Mouse (Mus musculus) NIH3T3 (cell line): ENCODE results near the gene Pax5.
A peak's percentile ranks its signal among the peaks of the same experiment; 100 is the strongest.
"Not testable (repeated sequence)": the region's sequence is repeated elsewhere in the genome, so short reads cannot be mapped to it uniquely, and the experiment has no call there.

Experiments used
- DNase-seq: peaks from one replicate; pipeline ENCODE4 v3.0.0-alpha.2; 2012; ENCODE audit warnings: low read depth

Pax5 gene

GRCm38 (mm10) chr4:44709740-44710700 is at the start of gene Pax5:
Gene Pax5 (minus strand): TSS chr4:44710487.
- no peak for DNase-seq

DNA sequence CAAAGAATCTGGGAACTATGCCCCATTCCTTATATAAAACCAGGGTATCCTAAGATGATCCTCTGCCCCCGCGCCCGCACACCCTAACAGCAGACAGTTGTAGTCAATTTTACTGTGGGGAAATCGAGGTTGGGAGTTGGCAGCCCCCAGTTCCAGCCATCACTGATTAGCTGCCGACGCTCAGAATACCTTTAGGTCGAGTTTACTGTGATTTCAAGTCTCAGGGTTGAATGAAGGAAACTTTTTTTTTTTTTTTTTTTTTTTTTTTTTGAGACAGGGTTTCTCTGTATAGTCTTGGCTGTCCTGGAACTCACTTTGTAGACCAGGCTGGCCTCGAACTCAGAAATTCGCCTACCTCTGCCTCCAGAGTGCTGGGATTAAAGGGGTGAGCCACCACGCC is 46.8 kb upstream of the Pax5 start:
- not testable (repeated sequence) for DNase-seq

GRCm38 (mm10) chr4:44756134-44756951 is 46.1 kb upstream of the Pax5 start:
- peak; percentile 94 for DNase-seq

- DNase-seq = no peak
Measured at GRCm38 (mm10) chr4:44755553-44756133, 45.4 kb upstream of the Pax5 start, which contains the start of gene Zcchc7. Gene Zcchc7 (plus strand): TSS chr4:44755877.

DNA sequence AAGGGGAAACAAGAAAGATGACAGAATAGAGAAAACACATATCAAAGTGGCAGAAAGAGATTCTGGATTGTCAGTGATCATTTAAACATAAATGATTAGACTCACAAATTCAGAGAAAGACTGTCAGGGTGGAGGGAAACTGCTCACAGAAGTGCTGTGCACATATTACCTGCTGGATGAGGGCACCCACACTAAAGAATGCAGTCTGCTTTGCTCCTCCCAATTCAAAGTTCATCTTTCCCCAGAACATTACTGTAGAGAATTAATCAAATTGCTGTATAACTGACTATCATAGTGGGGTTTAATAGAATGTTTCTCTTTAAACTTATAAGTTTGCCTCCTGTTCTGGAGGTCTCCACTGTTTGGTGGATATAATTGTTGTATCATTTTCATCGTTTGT is 30.2 kb upstream of the Pax5 start:
- no peak for DNase-seq

GRCm38 (mm10) chr4:44721237-44721636 is 10.9 kb upstream of the Pax5 start:
- DNase-seq = no peak

- no peak for DNase-seq
Measured at GRCm38 (mm10) chr4:44720046-44720445, 9.8 kb upstream of the Pax5 start.

- DNase-seq = no peak
Measured at GRCm38 (mm10) chr4:44717676-44718075, 7.4 kb upstream of the Pax5 start.

- DNase-seq = no peak
Measured at GRCm38 (mm10) chr4:44716391-44716790, 6.1 kb upstream of the Pax5 start.

GRCm38 (mm10) chr4:44715621-44716160 is 5.4 kb upstream of the Pax5 start:
- no peak for DNase-seq

GRCm38 (mm10) chr4:44714111-44714621 is 3.9 kb upstream of the Pax5 start:
- no peak for DNase-seq

DNA sequence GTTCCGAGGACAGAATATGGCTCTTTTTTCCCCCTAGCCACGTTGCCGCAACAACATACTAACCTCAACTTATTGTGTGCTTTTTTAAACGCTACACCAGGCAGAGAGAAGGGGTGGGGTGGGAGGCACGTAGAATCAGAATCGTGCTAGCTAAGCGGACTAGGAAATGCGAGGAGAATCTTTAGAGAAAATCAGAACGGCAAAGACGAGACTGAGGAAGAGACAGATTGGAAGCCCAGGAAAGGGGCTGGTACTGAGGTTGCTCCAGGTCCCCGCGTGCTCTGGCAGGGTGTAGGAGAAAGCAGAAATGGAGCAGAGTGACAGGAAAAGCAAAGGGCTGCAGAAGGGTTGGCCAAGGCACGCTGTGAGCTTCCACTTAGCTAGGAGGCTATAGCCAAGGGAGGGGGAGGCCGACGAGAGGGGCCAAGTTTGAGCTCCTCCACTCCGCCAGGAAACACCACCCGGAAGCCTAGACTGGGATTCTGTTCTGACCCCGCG is 3.3 kb upstream of the Pax5 start:
- no peak for DNase-seq

- DNase-seq = no peak
Measured at GRCm38 (mm10) chr4:44712786-44713553, 2.7 kb upstream of the Pax5 start.

DNA sequence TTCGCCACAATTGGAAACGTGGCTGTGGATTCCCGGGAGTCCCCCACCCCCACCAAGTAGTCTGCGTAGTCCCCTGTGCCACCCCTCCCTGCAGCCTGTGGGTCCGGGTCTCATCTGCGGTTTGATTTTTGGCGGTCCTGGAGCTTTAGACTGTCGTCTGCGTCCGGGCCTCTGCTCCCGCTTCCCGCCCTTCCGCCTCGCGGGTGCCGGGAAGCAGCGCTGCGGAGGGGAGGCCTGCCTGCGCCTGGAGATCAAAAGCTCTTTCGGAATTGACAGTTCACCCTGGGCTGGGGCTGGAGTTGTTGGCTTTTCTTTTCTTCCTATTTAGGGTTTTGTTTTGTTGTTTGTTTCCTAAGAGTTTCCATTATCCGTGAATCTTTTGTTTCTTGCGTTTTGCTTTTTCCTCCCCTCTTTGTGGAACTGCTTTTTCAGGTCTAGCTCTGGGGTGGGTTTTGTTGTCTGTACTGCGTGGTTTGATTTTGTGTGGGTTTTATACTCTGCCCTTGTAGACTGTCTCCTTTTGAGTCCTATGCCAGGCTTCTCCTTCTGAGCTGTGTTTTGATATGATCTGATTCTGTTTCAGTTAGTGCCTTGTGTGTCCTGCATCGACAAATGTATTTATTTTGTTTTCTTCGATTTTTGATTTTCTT is 1.9 kb upstream of the Pax5 start:
- no peak for DNase-seq

GRCm38 (mm10) chr4:44711136-44711900 is 1.0 kb upstream of the Pax5 start:
- DNase-seq = no peak

- DNase-seq = no peak
Measured at GRCm38 (mm10) chr4:44710701-44711097, 412 bp upstream of the Pax5 start.

- DNase-seq = no peak
Measured at GRCm38 (mm10) chr4:44709091-44709695, 1.1 kb downstream of the Pax5 start.

DNA sequence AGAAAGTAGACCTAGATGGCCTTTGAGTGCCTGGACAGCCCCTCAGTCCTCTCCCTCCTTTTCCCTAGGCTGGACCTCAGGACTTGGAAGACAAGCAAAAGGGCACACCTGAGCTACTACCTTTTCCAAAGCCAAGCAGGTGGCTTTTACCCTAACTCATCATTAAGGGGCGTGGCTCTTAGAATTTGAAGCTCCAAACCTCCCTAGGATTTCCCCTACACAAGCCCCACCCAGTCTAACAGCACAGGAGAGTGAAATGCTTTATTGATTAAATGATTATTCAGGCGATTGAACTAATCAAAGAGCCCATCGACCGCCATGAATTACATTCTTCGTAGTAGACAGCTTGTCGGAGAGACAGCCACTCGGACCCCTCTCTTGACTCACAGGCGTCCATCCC is 2.0 kb downstream of the Pax5 start:
- no peak for DNase-seq

GRCm38 (mm10) chr4:44706865-44707264 is 3.4 kb downstream of the Pax5 start:
- no peak for DNase-seq
